Mouse (Mus musculus) forebrain, embryonic 14.5 days (tissue): ENCODE results near the gene Sox5. TPM values are rescaled to one million over a fixed set of nuclear protein-coding genes. Genes with fewer than 3 reads are reported as not detected.
"Not testable (repeated sequence)": the region's sequence is repeated elsewhere in the genome, so short reads cannot be mapped to it uniquely, and the experiment has no call there.

Experiments
- ATAC-seq: fragments of 200-750 bp; cut with Nextera tagmentation; 2 replicates; pipeline ENCODE4 v1.8.0; 2017; ENCODE audit warnings: mild to moderate bottlenecking, moderate library complexity
- DNase-seq: peaks from one replicate; pipeline ENCODE4 v3.0.0-alpha.2; 2015; ENCODE audit warnings: low spot score
- H3K27ac ChIP-seq: fragments of 300-500 bp; sonication (generic); 2 replicates; pipeline ENCODE4 v1.5.1; 2014; ENCODE audit warnings: low read depth, mild to moderate bottlenecking, control low read depth, low read length, moderate library complexity
- H3K27me3 ChIP-seq: fragments of 300-500 bp; sonication (generic); replicated peaks from 2 replicates; pipeline ENCODE4 v1.6.1; 2014; ENCODE audit warnings: low read length, control low read depth, mixed read lengths; ENCODE audit not compliant: control insufficient read depth, insufficient read depth
- H3K36me3 ChIP-seq: fragments of 300-500 bp; sonication (generic); 2 replicates; pipeline ENCODE4 v1.6.1; 2014; ENCODE audit warnings: low read length, control low read depth; ENCODE audit not compliant: control insufficient read depth, insufficient read depth
- H3K4me1 ChIP-seq: fragments of 300-500 bp; sonication (generic); 2 replicates; pipeline ENCODE4 v1.6.1; 2014; ENCODE audit warnings: antibody characterized with exemption, low read length, control low read depth; ENCODE audit not compliant: control insufficient read depth, insufficient read depth
- H3K4me2 ChIP-seq: fragments of 300-500 bp; sonication (generic); 2 replicates; pipeline ENCODE4 v1.6.1; 2014; ENCODE audit warnings: mild to moderate bottlenecking, control low read depth, low read length
- H3K4me3 ChIP-seq: fragments of 300-500 bp; sonication (generic); 2 replicates; pipeline ENCODE4 v1.5.1; 2014; ENCODE audit warnings: low read depth, low read length, control low read depth
- H3K9ac ChIP-seq: fragments of 300-500 bp; sonication (generic); 2 replicates; pipeline ENCODE4 v1.6.1; 2014; ENCODE audit warnings: mild to moderate bottlenecking, low read length, control low read depth, moderate library complexity
- H3K9me3 ChIP-seq: fragments of 300-500 bp; sonication (generic); replicated peaks from 2 replicates; pipeline ENCODE4 v1.6.1; 2016; ENCODE audit warnings: low read length, control low read depth, mixed read lengths; ENCODE audit not compliant: control insufficient read depth
- WGBS: fragments of 180-500 bp; shearing (Covaris S2); extraction: QIAGEN DNeasy Blood & Tissue Kit; methylation state at CpG from one replicate; pipeline ENCODE4 v1.1.7; 2014; 5-methylcytosine and 5-hydroxymethylcytosine counted together
- polyA plus RNA-seq: library from polyadenylated mRNA; unstranded; fragments of >200 nt; fragmentation: Nextera tagmentation; extraction: Ambion mirVana; gene quantifications from 2 replicates; pipeline ENCODE4 v1.2.1, GENCODE M21; 2014

Sox5 gene
- polyA plus RNA-seq, 1 experiment from 2014 or later: 115 TPM

- Histone ChIP-seq H3K36me3 (no peaks in the 10 kb centered on the region), H3K27ac (no peak overlapping the region), H3K27me3 (no peaks in the 10 kb centered on the region), H3K4me3 (no peak overlapping the region), H3K9ac (no peak overlapping the region), H3K4me1 (peaks cover 15% of the 10 kb centered on the region; the same call in 1 of the 2 replicates), H3K9me3 (no peaks in the 10 kb centered on the region), H3K4me2 (no peak overlapping the region)
- no peak for ATAC-seq
- no peak for DNase-seq
- 89% methylated on average over 3 of the region's 3 CpGs for WGBS
Measured at GRCm38 (mm10) chr6:144183087-144183486, 598.7 kb downstream of the Sox5 start.

GRCm38 (mm10) chr6:144182429-144182828 is 599.3 kb downstream of the Sox5 start:
- H3K4me1 ChIP-seq: peaks cover 15% of the 10 kb centered on the region; the same call in 1 of the 2 replicates
- not testable (repeated sequence) for DNase-seq, H3K36me3 ChIP-seq, H3K4me3 ChIP-seq, H3K4me2 ChIP-seq, ATAC-seq, H3K9me3 ChIP-seq, H3K27ac ChIP-seq, H3K9ac ChIP-seq, H3K27me3 ChIP-seq
- 91% methylated on average over 13 of the region's 13 CpGs for WGBS

- Histone ChIP-seq H3K27ac (peak overlapping the region; percentile 16; the same call in 1 of the 2 replicates), H3K36me3 (no peaks in the 10 kb centered on the region), H3K4me3 (0 out of 2 replicates have a peak overlapping the region, but pooled peaks have one; percentile 2), H3K27me3 (no peaks in the 10 kb centered on the region), H3K9ac (peak overlapping the region; percentile 13), H3K4me2 (peak overlapping the region; percentile 28), H3K4me1 (peaks cover 15% of the 10 kb centered on the region; the same call in 1 of the 2 replicates), H3K9me3 (no peaks in the 10 kb centered on the region)
- DNase-seq: peak; percentile 52
- 18% methylated on average over 12 of the region's 12 CpGs for WGBS
- ATAC-seq: 0 out of 2 replicates have a peak, but pooled peaks have one; percentile 21
Measured at GRCm38 (mm10) chr6:144181083-144181866, 600.5 kb downstream of the Sox5 start.

GRCm38 (mm10) chr6:144179111-144179510 is 602.7 kb downstream of the Sox5 start:
- Histone ChIP-seq H3K27me3 (no peaks in the 10 kb centered on the region), H3K4me1 (peaks cover 23% of the 10 kb centered on the region; the same call in 1 of the 2 replicates), H3K4me3 (no peak overlapping the region), H3K9me3 (no peaks in the 10 kb centered on the region), H3K27ac (no peak overlapping the region), H3K9ac (no peak overlapping the region), H3K4me2 (no peak overlapping the region), H3K36me3 (no peaks in the 10 kb centered on the region)
- DNase-seq (no peak), ATAC-seq (no peak)
- 82% methylated on average over 3 of the region's 3 CpGs for WGBS

GRCm38 (mm10) chr6:144176674-144177073 is 605.1 kb downstream of the Sox5 start:
- DNase-seq (no peak), ATAC-seq (no peak)
- Histone ChIP-seq H3K4me2 (no peak overlapping the region), H3K27ac (no peak overlapping the region), H3K4me1 (peaks cover 23% of the 10 kb centered on the region; the same call in 1 of the 2 replicates), H3K36me3 (no peaks in the 10 kb centered on the region), H3K9me3 (no peaks in the 10 kb centered on the region), H3K27me3 (no peaks in the 10 kb centered on the region), H3K9ac (no peak overlapping the region), H3K4me3 (no peak overlapping the region)
- WGBS: 93% methylated on average over 5 of the region's 5 CpGs

- Histone ChIP-seq H3K4me2 (no peak overlapping the region), H3K4me1 (peaks cover 12% of the 10 kb centered on the region; the same call in 1 of the 2 replicates), H3K9ac (no peak overlapping the region), H3K27me3 (no peaks in the 10 kb centered on the region), H3K9me3 (no peaks in the 10 kb centered on the region), H3K36me3 (no peaks in the 10 kb centered on the region), H3K4me3 (no peak overlapping the region), H3K27ac (no peak overlapping the region)
- DNase-seq: no peak
- 86% methylated on average over 3 of the region's 3 CpGs for WGBS
- ATAC-seq: no peak
Measured at GRCm38 (mm10) chr6:144175590-144175989, 606.2 kb downstream of the Sox5 start.

- ATAC-seq (no peak), DNase-seq (no peak)
- Histone ChIP-seq H3K4me3 (no peak overlapping the region), H3K36me3 (no peaks in the 10 kb centered on the region), H3K27ac (no peak overlapping the region), H3K27me3 (no peaks in the 10 kb centered on the region), H3K9me3 (no peaks in the 10 kb centered on the region), H3K4me2 (no peak overlapping the region), H3K9ac (no peak overlapping the region), H3K4me1 (peaks cover 23% of the 10 kb centered on the region)
- 49% methylated on average over 4 of the region's 4 CpGs for WGBS
Measured at GRCm38 (mm10) chr6:144170541-144170940, 611.2 kb downstream of the Sox5 start.

- H3K4me1 ChIP-seq: peaks cover 20% of the 10 kb centered on the region
- H3K27me3 ChIP-seq: no peaks in the 10 kb centered on the region
- DNase-seq (no peak), ATAC-seq (no peak)
- H3K4me3 ChIP-seq: no peak overlapping the region
- H3K4me2 ChIP-seq: no peak overlapping the region
- no peak overlapping the region for H3K27ac ChIP-seq
- 8% methylated on average over 4 of the region's 4 CpGs for WGBS
- no peak overlapping the region for H3K9ac ChIP-seq
- no peaks in the 10 kb centered on the region for H3K36me3 ChIP-seq
- no peaks in the 10 kb centered on the region for H3K9me3 ChIP-seq
Measured at GRCm38 (mm10) chr6:144169791-144170190, 612.0 kb downstream of the Sox5 start.
